ENCODE assay signal across 21 mouse cellular contexts in the genomic region with DNA sequence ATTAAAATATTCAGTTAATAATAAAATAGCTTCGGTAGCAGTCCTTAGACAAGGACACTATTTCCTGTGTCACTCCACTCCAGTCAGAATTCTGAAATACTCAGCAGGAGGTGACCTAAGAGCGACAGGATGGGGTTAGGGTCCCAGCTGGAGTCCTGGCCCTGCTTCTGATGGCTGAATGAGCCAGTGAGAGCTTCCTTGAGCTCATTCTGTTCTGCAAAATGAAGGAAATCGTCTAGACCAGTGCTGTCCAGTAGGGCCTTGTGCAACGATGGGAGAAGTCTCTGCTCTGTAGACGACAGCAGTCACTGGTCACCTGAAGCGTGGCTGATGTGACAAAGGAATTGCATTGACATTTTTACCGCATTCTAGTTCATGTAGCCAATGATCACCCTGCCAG. TPM values are rescaled to one million over a fixed set of nuclear protein-coding genes. Genes with fewer than 3 reads are reported as not detected.
A peak's percentile ranks its signal among the peaks of the same experiment; 100 is the strongest.
DNase-seq lines count a peak whose midpoint lies in the region.
"Had no signal": no experiment of that assay in that cellular context is flagged by ENCODE, and none has a peak within 500 bp of the region (broad histone marks: within the 10 kb centered on the region; RNA-seq: fewer than 3 reads in every experiment).

No protein-coding gene starts in this region.

- peaks cover 6% of the 10 kb centered on the region; the same call in 1 of the 2 replicates for H3K4me1 ChIP-seq in limb, embryonic 10.5 days
- H3K4me1 ChIP-seq: forebrain, embryonic 13.5 days; forebrain, embryonic 15.5 days had no signal

- H3K36me3 ChIP-seq in limb, embryonic 10.5 days, result no peaks in the 10 kb centered on the region
- H3K36me3 ChIP-seq: embryonic facial prominence, embryonic 10.5 days; embryonic facial prominence, embryonic 12.5 days; forebrain, embryonic 15.5 days had no signal

- H3K4me3 ChIP-seq in limb, embryonic 10.5 days, result no peak overlapping the region
- H3K4me3 ChIP-seq: embryonic facial prominence, embryonic 10.5 days; embryonic facial prominence, embryonic 12.5 days; forebrain, embryonic 13.5 days; forebrain, embryonic 15.5 days had no signal

- H3K27ac ChIP-seq in limb, embryonic 10.5 days, result no peak overlapping the region
- H3K27ac ChIP-seq: embryonic facial prominence, embryonic 10.5 days; embryonic facial prominence, embryonic 12.5 days; forebrain, embryonic 13.5 days; forebrain, embryonic 15.5 days had no signal

- H3K9me3 ChIP-seq in limb, embryonic 10.5 days (replicated peaks), result no peaks in the 10 kb centered on the region
- H3K9me3 ChIP-seq: embryonic facial prominence, embryonic 10.5 days; embryonic facial prominence, embryonic 12.5 days; forebrain, embryonic 13.5 days; forebrain, embryonic 15.5 days had no signal

- peak; percentile 81 for DNase-seq in layer of hippocampus, adult 9-11 months
- DNase-seq in layer of hippocampus, adult 11-12 months (ENCODE audit: low spot score), result no peak
- peak; percentile 43 for DNase-seq in brain, adult 2 months (ENCODE audit: low read depth, low spot score)
- DNase-seq in limb, embryonic 10.5 days (ENCODE audit: low spot score), result peak; percentile 23
- no peak for DNase-seq in kidney, adult 11 months
- DNase-seq: adrenal gland, adult 2 months; adrenal gland, postnatal 10 days; adrenal gland, postnatal 25 days; cerebellum, adult 11-12 months; cerebellum, adult 2 months; cerebellum, adult 9-10 months; cerebellum, postnatal 25 days; forebrain, postnatal 0 days had no signal

- H3K27me3 ChIP-seq in limb, embryonic 10.5 days (ENCODE audit: low read depth, poor library complexity, severe bottlenecking), result no peaks in the 10 kb centered on the region
- H3K27me3 ChIP-seq: embryonic facial prominence, embryonic 12.5 days; forebrain, embryonic 13.5 days; forebrain, embryonic 15.5 days had no signal

- 76% methylated on average over 7 of the region's 7 CpGs for WGBS in limb, embryonic 10.5 days

RNA-seq across cellular contexts. Expression of a gene that starts 16.0 kb away (rescaled TPM):
- 4.4 and 4.9 TPM in 2 replicates for polyA plus RNA-seq in limb, embryonic 10.5 days (2016; fragmentation: Nextera tagmentation; extraction: Ambion mirVana)

RNA-seq across cellular contexts. Expression of a gene that starts 36.9 kb away (rescaled TPM):
- not detected in 2 replicates for polyA plus RNA-seq in limb, embryonic 10.5 days (2016; fragmentation: Nextera tagmentation; extraction: Ambion mirVana)
- polyA plus RNA-seq: adrenal gland, adult 2 months; C2C12; cerebellum, adult 2 months; cortical plate, adult 2 months; embryonic facial prominence, embryonic 10.5 days; embryonic facial prominence, embryonic 12.5 days; embryonic facial prominence, embryonic 14.5 days; forebrain, embryonic 11.5 days; forebrain, embryonic 13.5 days; forebrain, embryonic 15.5 days; forebrain, postnatal 0 days had no signal

Comparison
In these comparisons a context has a peak if more than half of its experiments do, and no peak if none do; other contexts are left out.
1. DNase-seq: peak in layer of hippocampus, adult 9-11 months (single experiment), brain, adult 2 months (single experiment) and limb, embryonic 10.5 days (single experiment); none in layer of hippocampus, adult 11-12 months (single experiment) and kidney, adult 11 months (single experiment).